9 mouse cellular contexts compared by ENCODE assay signal in the genomic region with DNA sequence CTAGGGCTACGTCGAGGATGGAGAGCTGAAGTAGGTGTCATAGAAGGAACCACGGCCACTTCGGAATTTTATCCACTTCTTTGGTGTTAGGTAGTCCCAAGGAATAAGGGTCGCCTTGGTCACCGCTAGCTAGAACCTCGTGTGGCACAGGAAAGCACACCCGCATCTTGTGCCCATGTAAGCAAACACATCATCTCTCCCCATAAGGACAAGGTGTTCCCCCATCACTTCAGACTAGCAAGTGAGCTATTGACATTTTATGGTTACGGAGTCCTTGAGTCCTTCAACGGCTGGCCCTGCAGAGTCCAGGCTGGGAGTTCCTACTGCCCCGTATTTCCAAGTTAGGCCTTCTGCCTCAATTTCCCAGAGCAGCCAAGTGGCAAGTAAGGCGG. TPM values are rescaled to one million over a fixed set of nuclear protein-coding genes. Genes with fewer than 3 reads are reported as not detected.
DNase-seq lines count a peak whose midpoint lies in the region; ATAC-seq and TF ChIP-seq lines count a peak whose summit lies in the region.
"Had no signal": no experiment of that assay in that cellular context is flagged by ENCODE, and none has a peak within 500 bp of the region (broad histone marks: within the 10 kb centered on the region; RNA-seq: fewer than 3 reads in every experiment).

No protein-coding gene starts in this region.

- peaks cover 18% of the 10 kb centered on the region for H3K4me1 ChIP-seq in heart, embryonic 10.5 days
- peaks cover 33 to 73% of the 10 kb centered on the region in 2 experiments for H3K4me1 ChIP-seq in CH12.LX (ENCODE audit: control insufficient read depth in 1 of 2, insufficient read depth in 2 of 2)
- peaks cover 7% of the 10 kb centered on the region for H3K4me1 ChIP-seq in heart, postnatal 0 days (ENCODE audit: control insufficient read depth, insufficient read depth)

- peaks cover 41% of the 10 kb centered on the region for H3K27me3 ChIP-seq in heart, embryonic 10.5 days (ENCODE audit: insufficient read depth, poor library complexity, severe bottlenecking)
- no peaks in the 10 kb centered on the region for H3K27me3 ChIP-seq in CH12.LX (replicated peaks)
- H3K27me3 ChIP-seq in heart, postnatal 0 days (ENCODE audit: control insufficient read depth, insufficient read depth, low read length): no peaks in the 10 kb centered on the region

- no peaks in the 10 kb centered on the region for H3K9me3 ChIP-seq in heart, embryonic 10.5 days
- no peaks in the 10 kb centered on the region for H3K9me3 ChIP-seq in CH12.LX (replicated peaks; ENCODE audit: low read length)
- H3K9me3 ChIP-seq in heart, postnatal 0 days (replicated peaks; ENCODE audit: control insufficient read depth, low read length): no peaks in the 10 kb centered on the region

- peaks cover 42% of the 10 kb centered on the region for H3K79me2 ChIP-seq in CH12.LX (replicated peaks; ENCODE audit: control insufficient read depth, extremely low read depth, insufficient read depth, poor library complexity, severe bottlenecking)
- H3K79me2 ChIP-seq in macrophage (ENCODE audit: inconsistent target): peaks cover 42% of the 10 kb centered on the region

- no peak for TF ChIP-seq RAD21 in CH12.LX (IDR thresholded peaks at IDR 0.05; ENCODE audit: low read depth, low read length)

- TF ChIP-seq POLR2A in CH12.LX (IDR thresholded peaks at IDR 0.05; ENCODE audit: low read depth, low read length): no peak

- WGBS in heart, embryonic 10.5 days: 54% methylated on average over 12 of the region's 12 CpGs
- WGBS in heart, postnatal 0 days: 54% methylated on average over 12 of the region's 12 CpGs
- WGBS in macrophage (ENCODE audit: missing documents): 61% methylated on average over 12 of the region's 12 CpGs

- TF ChIP-seq EP300 in CH12.LX (IDR thresholded peaks at IDR 0.05; ENCODE audit: low read length): no peak
- no peak for TF ChIP-seq EP300 in heart, postnatal 0 days (IDR thresholded peaks at IDR 0.05; ENCODE audit: low read depth)

- no peak for DNase-seq in heart, embryonic 10.5 days (ENCODE audit: low spot score)
- no peak for DNase-seq in heart, postnatal 14 days
- peak; percentile 40 for DNase-seq in CH12.LX (ENCODE audit: extremely low read depth)
- no peak for DNase-seq in heart, postnatal 0 days (ENCODE audit: low spot score)
- DNase-seq in cerebellum, adult 11 months: no peak
- DNase-seq in adrenal gland, adult 18-20 months (ENCODE audit: low spot score in 2 of 2): no peak
- no peak for DNase-seq in embryo, embryonic 9.5 days (ENCODE audit: extremely low spot score)

- H3K4me2 ChIP-seq in CH12.LX (ENCODE audit: insufficient read depth, low read depth, poor library complexity, severe bottlenecking): peak overlapping the region; percentile 94
- H3K4me2 ChIP-seq in heart, postnatal 0 days (ENCODE audit: low read depth, low read length): peak overlapping the region; percentile 84

- H3K36me3 ChIP-seq in heart, embryonic 10.5 days: peaks cover 16% of the 10 kb centered on the region
- H3K36me3 ChIP-seq in CH12.LX (replicated peaks in 1 of 2; ENCODE audit: control insufficient read depth in 1 of 2, insufficient read depth in 1 of 2, low read length in 1 of 2) (peaks cover 28 to 31% of the 10 kb centered on the region in 2 experiments), macrophage (ENCODE audit: inconsistent target) (peaks cover 16% of the 10 kb centered on the region)
- H3K36me3 ChIP-seq in heart, postnatal 0 days (replicated peaks; ENCODE audit: control insufficient read depth, insufficient read depth, low read length): peaks cover 19% of the 10 kb centered on the region

- H3K4me3 ChIP-seq in heart, embryonic 10.5 days: peak overlapping the region; percentile 85
- H3K4me3 ChIP-seq in CH12.LX (replicated peaks in 1 of 3; ENCODE audit: low read depth in 2 of 3, low read length in 2 of 3, poor library complexity in 1 of 3) (peak overlapping the region; percentile 31 to 77 (median 41)), macrophage (ENCODE audit: inconsistent target) (no peak overlapping the region; the same call in 1 of the 2 replicates)
- H3K4me3 ChIP-seq in heart, postnatal 0 days (ENCODE audit: low read depth, low read length): peak overlapping the region; percentile 83

- in situ Hi-C loops in CH12.LX (cut with MboI; ENCODE audit: low pct_ligation_motif_present, low pct_unique_long_range_greater_than_20kb, low sequenced_read_pairs): no loop called here

- peak overlapping the region; percentile 58 for H3K9ac ChIP-seq in CH12.LX (ENCODE audit: insufficient read depth, low read depth)
- 0 out of 2 replicates have a peak overlapping the region, but pooled peaks have one; percentile 82 for H3K9ac ChIP-seq in heart, postnatal 0 days (replicated peaks; ENCODE audit: low read depth, low read length)

- H3K27ac ChIP-seq in heart, embryonic 10.5 days: peak overlapping the region; percentile 89
- peak overlapping the region; percentile 94 for H3K27ac ChIP-seq in CH12.LX (ENCODE audit: insufficient read depth, low read depth)
- H3K27ac ChIP-seq in heart, postnatal 0 days (ENCODE audit: low read depth): no peak overlapping the region
- H3K27ac ChIP-seq in macrophage: peak overlapping the region; percentile 72

- TF ChIP-seq CTCF in CH12.LX (conservative IDR thresholded peaks at IDR 0.05 in 1 of 2, IDR thresholded peaks at IDR 0.05 in 1 of 2; ENCODE audit: low read depth in 2 of 2, low read length in 2 of 2): no peak
- TF ChIP-seq CTCF in heart, postnatal 0 days (IDR thresholded peaks at IDR 0.05; ENCODE audit: low read depth): no peak

- dilution Hi-C loops in CH12.LX (cut with MboI; ENCODE audit: extremely low pct_ligation_motif_present, extremely low pct_unique_long_range_greater_than_20kb, low sequenced_read_pairs): no loop called here

- no peak for ATAC-seq in heart, postnatal 0 days (ENCODE audit: insufficient read depth, low read depth)

- intact Hi-C loops in heart, postnatal 14 days (cut with DNase I): no loop called here

TF ChIP-seq in CH12.LX, 34 proteins besides CTCF, POLR2A, EP300 and RAD21:
- no peak for TF ChIP-seq USF2 (conservative IDR thresholded peaks at IDR 0.05; ENCODE audit: low read depth, low read length)
- TF ChIP-seq MAX (IDR thresholded peaks at IDR 0.05; ENCODE audit: low read length): 0 out of 2 replicates have a peak, but pooled peaks have one; percentile 6

RNA-seq across cellular contexts. Expression of a gene that starts 0.6 kb away (rescaled TPM):
- polyA plus RNA-seq in heart, embryonic 10.5 days (2016; fragmentation: Nextera tagmentation; extraction: Ambion mirVana): 7.9 TPM in 2 replicates
- total RNA-seq in heart, postnatal 14 days (2021): 10 to 100 TPM; 18.4 to 19.5 TPM
- total RNA-seq in CH12.LX (2012; rRNA removed): 46.4 and 64.9 TPM in 2 replicates
- total RNA-seq in CH12.LX (2014; rRNA removed): 19.8 and 23.6 TPM in 2 replicates
- polyA plus RNA-seq in CH12.LX (2012; ENCODE audit: insufficient read length, low read depth): 17.8 and 18.2 TPM in 2 replicates
- total RNA-seq in heart, postnatal 0 days (2014; rRNA removed; ENCODE audit: low replicate concordance): 4.6 and 9.1 TPM in 2 replicates
- polyA plus RNA-seq in heart, postnatal 0 days (2015; fragmentation: Nextera tagmentation; extraction: Ambion mirVana): 9.4 and 9.6 TPM in 2 replicates
- total RNA-seq in macrophage (2018; cell fraction: chromatin; rRNA removed): 1,000 to 10,000 TPM in 16 of 26 experiments, 100 to 1,000 TPM in 10; 182 to 4,122 (median 1,484) TPM
- 1,000 to 10,000 TPM in 3 of 26 experiments, 100 to 1,000 TPM in 20, 10 to 100 TPM in 3; 70.8 to 1,263 (median 454) TPM for total RNA-seq in macrophage (2018; cell fraction: cytosol; rRNA removed)
- total RNA-seq in macrophage (2018; cell fraction: nucleus; rRNA removed): 1,000 to 10,000 TPM in 16 of 26 experiments, 100 to 1,000 TPM in 10; 125 to 4,136 (median 1,548) TPM
- polyA plus RNA-seq in macrophage (2018): 39.6 to 162 TPM (median 77.3 TPM) in 3 replicates
- total RNA-seq in adrenal gland, adult 18-20 months (2021): 10 to 100 TPM; 21.2 to 44.2 TPM

RNA-seq across cellular contexts. Expression of a gene that starts 3.8 kb away (rescaled TPM):
- not detected in 2 replicates for polyA plus RNA-seq in heart, embryonic 10.5 days (2016; fragmentation: Nextera tagmentation; extraction: Ambion mirVana)
- total RNA-seq in heart, postnatal 14 days (2021): not detected
- total RNA-seq in CH12.LX (2012; rRNA removed): 0.71 and 0.72 TPM in 2 replicates
- total RNA-seq in CH12.LX (2014; rRNA removed): not detected in 2 replicates
- 0.47 and 0.57 TPM in 2 replicates for polyA plus RNA-seq in CH12.LX (2012; ENCODE audit: insufficient read length, low read depth)
- total RNA-seq in heart, postnatal 0 days (2014; rRNA removed; ENCODE audit: low replicate concordance): not detected in 2 replicates
- not detected in 2 replicates for polyA plus RNA-seq in heart, postnatal 0 days (2015; fragmentation: Nextera tagmentation; extraction: Ambion mirVana)
- total RNA-seq in macrophage (2018; cell fraction: chromatin; rRNA removed): 1 to 10 TPM in 12 of 26 experiments, under 1 TPM in 2, not detected in 12; 0.88 to 3.4 (median 1.3) TPM
- under 1 TPM in 8 of 26 experiments, not detected in 18; 0.14 to 0.42 (median 0.19) TPM for total RNA-seq in macrophage (2018; cell fraction: cytosol; rRNA removed)
- 1 to 10 TPM in 12 of 26 experiments, under 1 TPM in 3, not detected in 11; 0.53 to 5.5 (median 1.5) TPM for total RNA-seq in macrophage (2018; cell fraction: nucleus; rRNA removed)
- not detected in 3 replicates for polyA plus RNA-seq in macrophage (2018)
- total RNA-seq in adrenal gland, adult 18-20 months (2021): under 1 TPM in 1 of 2 experiments, not detected in 1; 0.80 TPM

RNA-seq across cellular contexts. Expression of a gene that starts 48.6 kb away (rescaled TPM):
- not detected in 2 replicates for polyA plus RNA-seq in heart, embryonic 10.5 days (2016; fragmentation: Nextera tagmentation; extraction: Ambion mirVana)
- not detected for total RNA-seq in heart, postnatal 14 days (2021)
- not detected in 2 replicates for total RNA-seq in CH12.LX (2012; rRNA removed)
- total RNA-seq in CH12.LX (2014; rRNA removed): not detected in 2 replicates
- polyA plus RNA-seq in CH12.LX (2012; ENCODE audit: insufficient read length, low read depth): not detected in 2 replicates
- total RNA-seq in heart, postnatal 0 days (2014; rRNA removed; ENCODE audit: low replicate concordance): not detected in 2 replicates
- polyA plus RNA-seq in heart, postnatal 0 days (2015; fragmentation: Nextera tagmentation; extraction: Ambion mirVana): 0.07 TPM in 2 replicates
- not detected for total RNA-seq in macrophage (2018; cell fraction: chromatin; rRNA removed)
- not detected for total RNA-seq in macrophage (2018; cell fraction: cytosol; rRNA removed)
- under 1 TPM in 1 of 26 experiments, not detected in 25; 0.82 TPM for total RNA-seq in macrophage (2018; cell fraction: nucleus; rRNA removed)
- not detected in 3 replicates for polyA plus RNA-seq in macrophage (2018)
- total RNA-seq in adrenal gland, adult 18-20 months (2021): not detected
- total RNA-seq: left cerebral cortex, adult 8-10 months had no signal
